Mouse (Mus musculus) CH12.LX (cell line): ENCODE data around the gene Rbm47.

Experiments
- CTCF ChIP-seq, 2 experiments: IDR thresholded peaks in 1 of 2; conservative IDR thresholded peaks in 1 of 2; 2 replicates each; pipeline ENCODE4 v1.5.1; 2011 to 2012; ENCODE audit warnings: low read depth in 2 of 2, low read length in 2 of 2, improper control_type of control experiment in 1 of 2, inconsistent platforms in 1 of 2, mild to moderate bottlenecking in 1 of 2, moderate library complexity in 1 of 2
- EP300 ChIP-seq: IDR thresholded peaks from 2 replicates; pipeline ENCODE4 v1.6.1; 2011; ENCODE audit warnings: low read length, improper control_type of control experiment
- MYC ChIP-seq: IDR thresholded peaks from 2 replicates; pipeline ENCODE4 v1.6.1; 2011; ENCODE audit warnings: low read depth, mild to moderate bottlenecking, improper control_type of control experiment, low read length
- NELFE ChIP-seq: IDR thresholded peaks from 2 replicates; pipeline ENCODE4 v1.6.1; 2011; ENCODE audit warnings: low read depth, low read length, improper control_type of control experiment
- POLR2A ChIP-seq: IDR thresholded peaks from 2 replicates; pipeline ENCODE4 v1.6.1; 2011; ENCODE audit warnings: low read depth, mild to moderate bottlenecking, improper control_type of control experiment, low read length
- POLR2AphosphoS2 ChIP-seq: IDR thresholded peaks from 2 replicates; pipeline ENCODE4 v1.6.1; 2011; ENCODE audit warnings: low read depth, low read length, improper control_type of control experiment
- TCF12 ChIP-seq: IDR thresholded peaks from 2 replicates; pipeline ENCODE4 v1.6.1; 2014; ENCODE audit warnings: low read depth, mild to moderate bottlenecking, inconsistent platforms, low read length, improper control_type of control experiment

GRCm38 (mm10) chr5:66219692-66220091 is 46.8 kb upstream of the Rbm47 start:
- TF ChIP-seq POLR2A, result no peak
- no peak for TF ChIP-seq NELFE
- no peak for TF ChIP-seq CTCF (conservative IDR thresholded peaks at IDR 0.05 in 1 of 2, IDR thresholded peaks at IDR 0.05 in 1 of 2; ENCODE audit: low read depth in 2 of 2, low read length in 2 of 2)
- TF ChIP-seq POLR2AphosphoS2, result no peak
- TF ChIP-seq MYC, result no peak
- TF ChIP-seq TCF12, result no peak
- TF ChIP-seq EP300, result no peak
